Mouse (Mus musculus) cortical plate, adult 2 months (tissue): ENCODE results near the gene Sycp1.

Experiments used
- CTCF ChIP-seq: fragments of 200-500 bp; IDR thresholded peaks from 2 replicates; pipeline ENCODE4 v1.5.1; 2011; ENCODE audit warnings: mild to moderate bottlenecking, control low read depth, low read length; ENCODE audit not compliant: insufficient read depth; ENCODE audit errors: extremely low read depth
- POLR2A ChIP-seq: fragments of 200-500 bp; IDR thresholded peaks from 2 replicates; pipeline ENCODE4 v1.6.1; 2011; ENCODE audit warnings: mild to moderate bottlenecking, low read length, control low read depth; ENCODE audit not compliant: insufficient read depth; ENCODE audit errors: extremely low read depth

- TF ChIP-seq POLR2A = no peak
- no peak for TF ChIP-seq CTCF
Measured at GRCm38 (mm10) chr3:102954476-102954875, 18.6 kb upstream of the Sycp1 start.
